Mouse (Mus musculus) 416B (cell line): ENCODE measurements at regions not wholly inside any gene's neighbourhood (a gene's known extent, or its start where the extent isn't known, plus 50 kb on each side); places are given as distances from the start of the nearest gene placed in this dataset.

Source experiments
- DNase-seq: peaks from one replicate; pipeline ENCODE4 v3.0.0; 2011; ENCODE audit warnings: low read depth

- no peak for DNase-seq
These were observed 84.9 kb downstream of the Impad1 start for GRCm38 (mm10) chr4:4708261-4708660.

- no peak for DNase-seq
These were observed 94.1 kb downstream of the Impad1 start for GRCm38 (mm10) chr4:4699102-4699501.

GRCm38 (mm10) chr4:4695413-4695812 lies 97.7 kb downstream of the Impad1 start:
- no peak for DNase-seq

GRCm38 (mm10) chr4:4686920-4687319 lies 106.2 kb downstream of the Impad1 start:
- DNase-seq = no peak

- DNase-seq = no peak
These were observed 118.5 kb downstream of the Impad1 start for GRCm38 (mm10) chr4:4674607-4675006.

GRCm38 (mm10) chr4:4650251-4650650 lies 142.9 kb downstream of the Impad1 start:
- no peak for DNase-seq

GRCm38 (mm10) chr4:4645264-4645663 lies 147.9 kb downstream of the Impad1 start:
- no peak for DNase-seq

- DNase-seq = no peak
These were observed 156.9 kb downstream of the Impad1 start for GRCm38 (mm10) chr4:4636258-4636657.

- DNase-seq = no peak
These were observed 157.3 kb downstream of the Impad1 start for GRCm38 (mm10) chr4:4635856-4636255.

- DNase-seq = peak; percentile 83
These were observed 157.8 kb downstream of the Impad1 start for GRCm38 (mm10) chr4:4635338-4635737.

- DNase-seq = no peak
These were observed 158.5 kb downstream of the Impad1 start for GRCm38 (mm10) chr4:4634646-4635045.

GRCm38 (mm10) chr4:4630750-4631149 lies 162.4 kb downstream of the Impad1 start:
- DNase-seq = peak; percentile 81

GRCm38 (mm10) chr4:4629251-4629650 lies 163.9 kb downstream of the Impad1 start:
- DNase-seq = no peak

GRCm38 (mm10) chr4:4623840-4624239 lies 169.3 kb downstream of the Impad1 start:
- DNase-seq = no peak

GRCm38 (mm10) chr4:4620135-4620534 lies 173.0 kb downstream of the Impad1 start:
- peak; percentile 47 for DNase-seq

GRCm38 (mm10) chr4:4614577-4614976 lies 178.6 kb downstream of the Impad1 start:
- no peak for DNase-seq
